Mouse (Mus musculus): ENCODE measurements around the gene Uba1y.
"Not testable (repeated sequence)": the region's sequence is repeated elsewhere in the genome, so short reads cannot be mapped to it uniquely, and the experiment has no call there.

Gene Uba1y

DNA sequence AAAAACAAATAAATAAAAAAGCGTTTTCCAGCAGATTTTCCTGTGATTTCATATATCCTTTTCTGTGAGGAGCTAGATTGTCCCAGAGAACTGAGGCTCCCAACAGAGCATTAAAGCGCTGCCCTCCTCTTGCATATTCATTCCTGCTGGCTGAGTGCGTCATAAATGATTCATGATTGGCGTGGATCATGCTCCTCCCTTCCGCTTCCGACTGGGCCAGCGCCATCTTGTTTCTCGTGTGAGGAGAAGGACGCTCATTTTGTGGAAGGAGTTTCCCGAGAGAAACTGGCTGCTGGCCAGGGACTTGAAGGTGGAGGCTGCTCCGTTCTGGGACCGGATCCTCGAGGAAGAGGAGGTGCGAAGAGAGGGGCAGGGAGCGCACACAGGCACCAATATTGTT lies at the start of gene Uba1y:
Gene Uba1y, plus strand, starts transcription at position 254 of the 400 bp plus-strand sequence.
- DNase-seq (ENCODE audit: low spot score in 2 of 2), result no peak

DNA sequence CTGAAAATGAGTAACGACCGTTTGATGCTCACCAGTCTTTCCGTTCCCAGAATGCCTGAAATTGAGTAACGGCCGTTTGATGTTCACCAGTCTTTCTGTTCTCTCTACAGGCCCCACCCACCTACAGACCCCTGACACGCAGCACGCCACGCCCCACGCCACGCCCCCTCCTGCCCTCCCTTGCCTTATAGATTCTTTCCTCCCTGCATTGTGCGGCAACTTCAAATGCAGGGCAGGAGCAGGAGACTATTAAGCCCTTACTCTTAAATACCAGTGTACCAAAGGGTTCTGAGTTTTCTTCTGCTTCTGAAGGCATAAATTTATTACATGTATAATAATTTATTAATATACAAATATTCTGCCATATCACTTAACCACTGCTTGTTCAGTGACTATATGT lies 21.1 kb upstream of the Uba1y start, which contains the start of gene Zfy1:
Gene Zfy1, minus strand, starts transcription at position 101 of the 400 bp plus-strand sequence.
- DNase-seq (ENCODE audit: low spot score in 2 of 2), result not testable (repeated sequence)

DNA sequence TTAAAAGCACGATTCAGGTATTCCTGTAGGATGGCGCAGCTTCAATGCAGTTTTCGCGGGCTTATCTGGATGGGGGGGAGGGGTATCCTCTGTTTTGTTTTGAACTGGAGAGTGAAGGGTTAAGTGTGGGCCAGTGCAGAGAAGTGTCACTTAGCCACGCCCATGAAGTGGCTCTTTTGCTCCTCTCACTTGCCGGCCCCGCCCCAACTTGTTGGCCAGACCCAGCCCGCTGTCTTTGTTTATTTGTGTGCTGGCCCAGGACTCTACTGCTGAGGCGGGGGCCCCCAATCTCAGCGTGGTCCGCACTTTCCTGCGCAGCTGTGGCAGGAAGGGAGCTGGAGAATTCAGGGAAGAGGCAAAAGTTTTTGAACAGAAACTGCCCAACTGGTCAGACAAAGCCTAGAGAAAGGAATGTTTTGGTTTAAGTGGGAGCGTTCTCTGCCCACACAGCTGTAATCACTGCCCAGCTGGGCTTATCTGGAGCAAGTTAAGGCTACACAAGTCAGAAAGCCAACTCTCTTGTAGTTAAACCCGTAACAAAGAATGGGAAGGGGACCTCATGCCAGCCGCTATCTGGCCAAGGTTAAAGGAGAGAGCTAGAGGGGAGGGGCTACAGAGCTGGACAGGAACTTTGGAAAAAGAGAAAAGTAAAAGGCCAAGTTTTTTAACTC lies 9.3 kb upstream of the Uba1y start:
- no peak for DNase-seq (ENCODE audit: low spot score in 2 of 2)

- no peak for DNase-seq (ENCODE audit: low spot score in 2 of 2)
These were observed 54.0 kb downstream of the Uba1y start for GRCm38 (mm10) chrY:872404-872803.

DNA sequence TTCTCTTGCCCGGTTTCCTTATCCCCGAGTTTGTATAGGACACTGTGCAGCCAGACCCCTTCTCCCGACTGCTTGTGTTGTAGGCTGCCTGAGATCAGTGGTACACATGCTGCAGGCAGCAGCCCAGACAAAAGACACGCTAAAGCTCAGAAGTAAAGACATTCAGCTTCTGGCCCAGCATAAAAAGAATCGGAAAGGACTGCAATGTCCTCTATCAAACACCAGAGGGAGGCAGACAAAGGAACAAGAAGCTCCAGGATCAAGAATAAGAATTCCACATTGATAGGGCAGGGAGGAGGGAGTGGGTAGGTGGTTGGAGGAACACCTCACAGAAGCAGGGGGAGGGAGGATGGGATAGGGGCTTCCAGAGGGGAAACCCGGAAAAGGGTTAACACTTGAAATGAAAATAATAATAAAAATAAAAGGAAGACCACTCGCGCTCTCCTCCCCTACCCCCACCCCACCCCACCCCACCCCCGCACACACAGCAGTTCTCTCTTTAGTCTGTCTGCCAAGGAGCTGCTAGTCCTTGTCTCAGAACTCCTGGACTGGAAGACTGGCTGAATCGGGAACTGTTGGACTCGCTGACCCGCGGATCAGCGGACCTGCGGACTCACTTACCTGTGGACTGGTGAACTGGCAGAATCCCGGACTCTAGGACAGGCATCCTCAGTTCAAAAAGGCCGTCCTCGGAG lies 54.6 kb downstream of the Uba1y start:
- no peak for DNase-seq (ENCODE audit: low spot score in 2 of 2)
